Mouse (Mus musculus): Measurements from ENCODE around the gene Rnf41.

The Rnf41 gene

DNA sequence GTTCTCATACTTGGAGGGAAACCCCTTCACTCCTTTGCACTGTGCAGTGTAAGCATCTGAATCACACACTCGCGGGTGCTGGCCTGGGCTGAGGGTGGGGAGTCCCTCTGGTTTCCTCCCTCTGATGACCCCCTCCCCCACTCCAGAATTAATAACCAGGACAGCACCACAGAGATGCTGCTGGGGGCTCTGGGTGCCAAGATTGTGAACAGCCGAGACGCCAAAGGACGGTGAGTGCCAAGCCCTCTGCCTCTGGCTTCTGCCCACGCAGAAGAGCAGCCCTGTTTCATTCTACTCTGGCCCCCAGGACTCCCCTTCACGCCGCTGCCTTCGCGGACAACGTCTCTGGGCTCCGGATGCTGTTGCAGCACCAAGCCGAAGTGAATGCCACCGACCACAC is 22.5 kb upstream of the Rnf41 start:
- DNase-seq (ENCODE audit: low spot score), result no peak

DNA sequence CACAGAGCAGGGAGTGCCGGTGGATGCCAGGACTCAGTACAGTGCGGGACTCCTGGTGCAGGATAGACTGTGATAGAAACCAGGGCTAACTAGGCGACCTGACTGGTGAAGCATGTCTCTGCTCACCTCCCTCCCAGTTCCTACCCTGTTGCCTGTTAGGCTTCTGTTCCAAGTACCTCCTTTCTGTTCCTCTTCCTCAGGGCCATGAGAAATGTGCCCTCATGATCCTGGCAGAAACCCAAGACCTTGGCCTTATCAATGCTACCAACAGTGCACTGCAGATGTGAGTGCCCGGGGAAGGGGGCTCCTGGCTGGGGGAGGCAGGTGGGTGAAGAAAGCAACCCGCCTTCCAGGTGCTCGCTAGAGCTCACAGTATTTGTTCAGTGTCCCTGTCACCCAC is 21.9 kb upstream of the Rnf41 start:
- no peak for DNase-seq (ENCODE audit: low spot score)

- DNase-seq (ENCODE audit: low spot score), result no peak
These were observed 21.1 kb upstream of the Rnf41 start for GRCm38 (mm10) chr10:128390366-128390765.

- DNase-seq (ENCODE audit: low spot score), result no peak
These were observed 19.6 kb upstream of the Rnf41 start for GRCm38 (mm10) chr10:128391850-128392249.

- no peak for DNase-seq (ENCODE audit: low spot score)
These were observed 15.3 kb upstream of the Rnf41 start for GRCm38 (mm10) chr10:128396017-128396673.

DNA sequence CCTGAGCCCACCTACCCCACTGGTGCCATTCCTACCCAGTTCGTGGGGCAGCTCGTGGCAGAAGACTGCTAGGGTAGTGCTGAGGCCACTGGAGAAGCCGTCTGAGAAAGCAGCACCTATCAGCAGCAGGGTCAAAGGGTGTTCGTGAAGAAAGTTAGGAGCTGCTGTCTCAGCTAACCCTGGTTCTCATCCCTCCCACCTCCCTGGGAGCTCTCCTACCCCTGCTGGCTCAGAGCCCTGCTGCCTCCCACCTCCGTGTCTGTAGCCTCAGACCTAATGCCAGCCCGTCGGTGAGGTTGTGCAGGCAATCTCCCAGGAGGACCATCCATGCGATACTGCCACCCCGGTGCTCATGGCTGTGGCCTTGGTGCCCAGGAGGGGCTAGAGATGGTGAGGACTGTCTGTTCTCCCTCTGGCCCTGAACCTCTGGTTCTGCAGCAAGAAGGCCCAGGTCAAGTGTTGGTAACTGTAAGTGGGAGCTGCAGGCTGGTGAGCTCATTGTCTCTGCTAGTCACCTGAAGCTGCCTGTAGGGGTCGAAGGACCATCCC is 14.7 kb upstream of the Rnf41 start:
- no peak for DNase-seq (ENCODE audit: low spot score)

DNA sequence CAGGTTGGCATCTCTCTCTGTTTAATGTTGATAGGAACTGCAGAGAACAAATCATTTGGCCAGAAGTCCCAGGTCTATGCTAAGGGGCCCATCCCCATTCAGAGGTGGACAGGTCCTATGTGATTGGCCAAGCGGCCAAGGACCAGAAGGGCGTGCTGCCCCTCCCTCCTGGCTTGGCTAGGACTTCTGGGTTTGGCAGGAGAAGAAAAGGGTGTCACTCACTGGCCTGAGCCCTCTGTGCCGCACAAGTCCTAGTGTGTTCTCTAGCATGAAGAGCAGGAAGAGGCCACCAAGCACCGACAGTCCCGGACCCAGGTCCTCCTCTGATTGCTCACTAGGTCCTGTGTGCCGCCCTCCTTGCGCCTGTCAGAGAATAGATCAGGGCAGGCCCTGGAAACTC is 14.0 kb upstream of the Rnf41 start:
- DNase-seq (ENCODE audit: low spot score), result no peak

- DNase-seq (ENCODE audit: low spot score), result no peak
These were observed 11.1 kb upstream of the Rnf41 start for GRCm38 (mm10) chr10:128400338-128400737.

GRCm38 (mm10) chr10:128401056-128401455 is 10.4 kb upstream of the Rnf41 start, which contains the start of gene Slc39a5:
Gene Slc39a5 (minus strand): TSS chr10:128401229.
- DNase-seq (ENCODE audit: low spot score), result no peak

DNA sequence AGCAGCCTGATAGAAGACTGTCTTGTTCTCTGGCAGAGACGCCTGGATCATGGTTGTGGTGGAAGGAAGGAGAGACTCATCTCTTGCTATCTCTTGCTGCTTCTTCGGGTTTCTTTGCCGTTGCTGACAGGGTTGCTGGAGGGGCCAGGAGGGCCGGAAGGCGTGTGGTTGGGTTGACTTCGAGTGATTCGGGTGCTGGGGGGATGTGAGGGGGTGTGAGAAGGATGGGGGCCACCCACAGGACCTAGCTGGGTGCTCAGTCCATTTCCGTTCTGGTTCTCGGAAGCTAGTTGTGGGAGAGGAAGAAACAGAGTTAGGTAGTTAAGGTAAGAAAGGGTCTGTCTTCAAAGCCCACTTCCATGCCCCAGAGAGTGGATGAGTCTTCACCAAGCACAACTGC is 9.8 kb upstream of the Rnf41 start:
- DNase-seq (ENCODE audit: low spot score), result no peak

DNA sequence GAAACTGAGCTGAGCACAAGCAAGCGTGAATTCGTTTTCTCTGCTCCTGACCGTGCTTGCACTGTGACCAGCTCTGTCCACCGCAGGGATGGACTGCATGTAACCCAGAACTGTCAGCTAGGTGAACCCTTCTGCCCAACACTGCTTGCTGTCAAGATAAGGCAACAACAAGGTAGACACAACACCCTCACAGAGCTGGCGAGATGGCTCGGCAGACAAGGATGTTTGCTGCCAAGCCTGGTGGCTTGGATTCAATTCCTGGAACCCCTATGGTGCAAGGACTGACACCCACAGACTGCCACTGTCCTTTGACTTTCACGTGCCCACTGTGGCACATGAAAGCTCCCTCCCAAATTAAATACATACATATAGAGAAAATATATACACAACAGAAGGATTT is 7.5 kb upstream of the Rnf41 start:
- DNase-seq (ENCODE audit: low spot score), result no peak

- peak; percentile 41 for DNase-seq (ENCODE audit: low spot score)
These were observed 2.6 kb upstream of the Rnf41 start for GRCm38 (mm10) chr10:128408591-128409535.

DNA sequence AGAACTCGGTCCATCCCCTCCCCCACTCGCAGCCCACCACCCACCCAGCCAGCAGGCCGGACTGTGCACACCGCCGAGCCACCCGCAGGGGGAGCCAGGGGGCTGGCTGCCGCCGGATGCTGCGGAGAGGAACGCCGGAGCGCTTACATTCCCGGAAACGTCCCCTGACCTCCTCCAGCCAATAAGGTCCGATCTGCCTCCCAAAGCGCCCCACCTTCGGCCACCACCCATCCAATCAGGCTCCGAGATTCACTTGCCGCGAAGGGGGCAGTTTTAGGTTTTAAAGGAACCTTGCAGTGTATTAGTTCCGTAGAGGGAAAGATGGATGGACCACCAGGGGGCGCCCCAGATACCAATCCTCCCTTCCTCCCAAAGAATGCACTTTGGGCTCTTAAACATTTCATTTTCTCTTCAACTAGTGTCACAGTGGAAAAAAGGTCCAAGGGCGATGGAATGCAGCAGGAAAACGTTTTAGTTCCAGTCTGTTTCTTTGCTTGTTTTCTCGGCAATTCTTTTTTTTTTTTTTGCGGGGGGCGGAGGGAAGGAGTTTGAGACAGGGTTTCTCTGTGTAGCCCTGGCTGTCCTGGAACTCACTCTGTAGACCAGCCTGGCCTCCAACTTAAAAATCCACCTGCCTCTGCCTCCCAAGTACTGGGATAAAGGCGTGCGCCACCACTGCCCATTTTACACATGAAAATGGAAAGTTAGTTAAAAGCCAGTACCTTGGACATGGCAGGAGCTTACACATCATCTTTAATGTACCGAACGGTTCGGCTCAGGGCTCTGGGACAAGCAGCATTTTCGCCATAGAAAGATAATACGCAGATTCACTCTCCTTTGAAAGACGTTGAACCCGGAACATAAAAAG is 1.5 kb upstream of the Rnf41 start:
- DNase-seq (ENCODE audit: low spot score), result peak; percentile 98

GRCm38 (mm10) chr10:128410560-128410845 is 954 bp upstream of the Rnf41 start:
- DNase-seq (ENCODE audit: low spot score), result no peak

GRCm38 (mm10) chr10:128412055-128412381 is 561 bp downstream of the Rnf41 start:
- DNase-seq (ENCODE audit: low spot score), result no peak

DNA sequence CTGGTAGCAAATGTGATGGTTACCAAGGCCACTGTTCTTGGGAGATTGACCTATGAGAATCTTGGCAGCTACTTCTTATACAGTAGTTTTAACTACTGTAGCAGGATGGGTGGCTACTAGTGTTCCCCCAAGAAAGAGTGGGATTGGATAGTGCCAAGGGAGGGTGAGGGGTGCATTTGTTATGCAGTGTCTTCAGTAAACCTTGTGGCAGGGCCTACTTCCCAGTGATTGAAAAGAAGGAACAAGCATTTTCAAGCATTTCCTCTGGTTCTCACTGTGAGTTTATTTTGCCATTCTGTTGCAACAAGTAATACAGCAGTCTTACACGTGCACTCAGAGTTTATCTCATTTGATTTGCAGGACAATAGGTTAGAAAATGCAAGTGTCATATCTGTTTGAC is 1.1 kb downstream of the Rnf41 start:
- no peak for DNase-seq (ENCODE audit: low spot score)

- no peak for DNase-seq (ENCODE audit: low spot score)
These were observed 1.6 kb downstream of the Rnf41 start for GRCm38 (mm10) chr10:128413076-128413475.

DNA sequence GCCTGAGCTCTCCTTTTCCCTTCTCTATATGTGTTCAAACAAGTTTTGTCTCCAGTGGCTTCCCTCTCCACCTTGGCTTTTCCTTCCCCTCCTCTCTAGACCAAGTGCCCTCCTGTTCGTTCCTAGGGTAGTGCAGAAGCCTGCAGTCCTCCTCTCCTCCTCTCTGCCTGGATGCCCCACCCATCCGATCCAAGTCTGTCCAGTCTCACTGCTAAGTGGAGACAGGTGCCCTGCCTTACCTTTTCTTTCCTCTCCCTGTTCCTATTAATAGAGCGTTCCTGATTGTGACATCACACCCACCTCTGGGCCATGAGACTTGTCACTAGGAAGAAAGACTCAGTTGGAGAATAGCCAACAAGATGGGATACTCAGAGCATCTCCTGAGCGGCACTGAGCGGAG is 3.4 kb downstream of the Rnf41 start:
- no peak for DNase-seq (ENCODE audit: low spot score)

- no peak for DNase-seq (ENCODE audit: low spot score)
These were observed 11.0 kb downstream of the Rnf41 start for GRCm38 (mm10) chr10:128422426-128422825.

DNA sequence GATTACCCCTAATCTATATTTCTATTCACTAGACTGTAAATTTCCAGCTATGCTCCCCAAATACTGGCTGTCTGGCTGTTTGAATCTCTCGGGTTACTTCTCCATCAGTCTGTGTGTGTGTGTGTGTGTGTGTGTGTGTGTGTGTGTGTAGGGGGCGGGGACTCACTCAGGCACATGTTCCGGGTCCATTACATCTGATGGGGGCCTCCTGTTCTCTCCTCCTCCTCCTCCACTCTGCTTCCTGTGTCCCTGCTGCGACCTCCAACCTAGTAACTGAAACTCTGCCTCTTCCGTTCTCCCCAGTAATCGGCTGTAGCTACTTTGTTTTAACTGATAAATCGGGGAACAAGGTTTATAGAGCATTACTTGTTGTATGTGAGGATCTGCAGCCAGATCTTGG is 13.1 kb downstream of the Rnf41 start:
- DNase-seq (ENCODE audit: low spot score), result no peak

DNA sequence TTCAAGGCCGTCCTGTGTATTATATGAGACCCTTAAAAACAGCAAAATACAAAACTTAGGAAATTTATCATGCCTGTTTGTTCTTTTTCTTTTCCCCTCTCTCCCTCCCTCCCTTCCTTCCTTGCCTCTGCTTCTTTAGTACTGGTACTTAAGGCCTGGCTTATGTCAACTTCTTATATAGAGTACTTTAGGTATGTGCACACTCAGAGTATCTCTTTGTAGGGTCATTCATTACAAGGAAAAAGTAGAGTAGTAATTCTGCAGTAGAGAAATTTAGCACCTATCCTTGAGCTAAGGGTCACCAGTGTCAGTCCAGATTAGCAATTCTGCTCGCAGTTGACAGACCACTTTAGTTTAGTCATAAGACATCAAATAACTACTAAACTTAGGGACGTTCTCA is 13.8 kb downstream of the Rnf41 start:
- DNase-seq (ENCODE audit: low spot score), result no peak

- DNase-seq (ENCODE audit: low spot score), result no peak
These were observed 17.6 kb downstream of the Rnf41 start for GRCm38 (mm10) chr10:128429052-128429451.
